Mouse (Mus musculus): ENCODE results near the gene Cd81.
A peak's percentile ranks its signal among the peaks of the same experiment; 100 is the strongest.

DNA sequence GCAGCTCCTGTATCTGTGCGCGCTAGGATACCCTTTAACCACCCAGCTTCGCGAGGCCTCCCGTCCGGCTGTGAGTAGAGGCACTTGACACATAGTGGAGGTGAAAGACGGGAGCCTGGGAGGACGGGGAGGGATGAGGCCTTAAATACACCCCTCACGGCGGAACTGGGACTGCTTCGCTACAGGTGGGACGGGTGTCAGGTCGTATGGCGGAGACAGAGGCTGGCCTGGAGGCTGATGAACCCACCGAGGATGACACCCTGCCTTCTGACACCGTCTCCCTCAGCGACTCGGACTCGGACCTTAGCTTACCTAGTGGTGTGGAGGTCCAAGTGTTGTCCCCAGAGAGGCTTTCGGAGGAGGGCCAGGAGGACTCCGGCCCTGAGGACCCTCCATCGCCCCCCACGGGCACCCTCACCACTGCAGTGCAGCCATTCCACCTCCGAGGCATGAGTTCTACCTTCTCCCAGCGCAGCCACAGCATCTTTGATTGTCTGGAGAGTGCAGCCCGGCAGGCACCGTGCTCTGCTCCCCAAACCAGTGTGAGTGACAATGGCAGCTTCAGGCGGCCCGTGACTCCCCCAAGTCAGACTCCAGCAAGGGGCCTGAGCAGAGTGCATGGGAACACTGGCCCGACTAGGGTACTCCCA, 17.3 kb downstream of the Cd81 start:
- TF ChIP-seq CTCF (IDR thresholded peaks at IDR 0.05; ENCODE audit: control insufficient read depth, insufficient read depth, insufficient replicate concordance, low read depth, low read length) (0 out of 2 replicates have a peak, but pooled peaks have one; percentile 11), POLR2A (IDR thresholded peaks at IDR 0.05; ENCODE audit: control insufficient read depth, low read depth, low read length) (no peak)

Data from testis, adult 2 months (tissue).